Mouse (Mus musculus) lung, embryonic 16.5 days (tissue): ENCODE data around the gene Parvb. TPM values are rescaled to one million over a fixed set of nuclear protein-coding genes. Genes with fewer than 3 reads are reported as not detected.
A peak's percentile ranks its signal among the peaks of the same experiment; 100 is the strongest.

Experiments
- ATAC-seq: fragments of 200-750 bp; cut with Nextera tagmentation; 2 replicates; pipeline ENCODE4 v1.8.0; 2017; ENCODE audit warnings: low read depth, mild to moderate bottlenecking, moderate library complexity
- H3K27ac ChIP-seq: fragments of 300-500 bp; sonication (generic); 2 replicates; pipeline ENCODE4 v1.5.1; 2014; ENCODE audit warnings: mild to moderate bottlenecking, control low read depth, low read length
- H3K27me3 ChIP-seq: fragments of 300-500 bp; sonication (generic); 2 replicates; pipeline ENCODE4 v1.6.1; 2014; ENCODE audit warnings: low read depth, low read length, mixed read lengths; ENCODE audit not compliant: control insufficient read depth, insufficient read depth
- H3K36me3 ChIP-seq: fragments of 300-500 bp; sonication (generic); 2 replicates; pipeline ENCODE4 v1.6.1; 2014; ENCODE audit warnings: low read length; ENCODE audit not compliant: control insufficient read depth, insufficient read depth
- H3K4me1 ChIP-seq: fragments of 300-500 bp; sonication (generic); replicated peaks from 2 replicates; pipeline ENCODE4 v1.6.1; 2014; ENCODE audit warnings: low read length, mixed read lengths; ENCODE audit not compliant: control insufficient read depth, insufficient read depth
- H3K4me2 ChIP-seq: fragments of 300-500 bp; sonication (generic); 2 replicates; pipeline ENCODE4 v1.6.1; 2014; ENCODE audit warnings: low read depth, low read length, control low read depth
- H3K4me3 ChIP-seq: fragments of 300-500 bp; sonication (generic); 2 replicates; pipeline ENCODE4 v1.5.1; 2014; ENCODE audit warnings: mild to moderate bottlenecking, low read length, control low read depth
- H3K9ac ChIP-seq: fragments of 300-500 bp; sonication (generic); 2 replicates; pipeline ENCODE4 v1.6.1; 2014; ENCODE audit warnings: low read length, control low read depth
- H3K9me3 ChIP-seq: fragments of 300-500 bp; sonication (generic); 2 replicates; pipeline ENCODE4 v1.6.1; 2016; ENCODE audit warnings: low read length; ENCODE audit not compliant: control insufficient read depth
- WGBS: fragments of 180-500 bp; shearing (Covaris S2); extraction: QIAGEN DNeasy Blood & Tissue Kit; methylation state at CpG from one replicate; pipeline ENCODE4 v1.1.7; 2014; 5-methylcytosine and 5-hydroxymethylcytosine counted together
- polyA plus RNA-seq: library from polyadenylated mRNA; unstranded; fragments of >200 nt; fragmentation: Nextera tagmentation; extraction: Ambion mirVana; gene quantifications from 2 replicates; pipeline ENCODE4 v1.2.1, GENCODE M21; 2015

The Parvb gene
- polyA plus RNA-seq, 1 experiment from 2014 or later: 5.2 TPM

- Histone ChIP-seq H3K27ac (no peak overlapping the region), H3K36me3 (peaks cover 46% of the 10 kb centered on the region), H3K4me2 (no peak overlapping the region), H3K27me3 (no peaks in the 10 kb centered on the region), H3K4me3 (no peak overlapping the region), H3K9me3 (no peaks in the 10 kb centered on the region), H3K9ac (no peak overlapping the region), H3K4me1 (0 out of 2 replicates have a peak, but pooled peaks cover 4% of the 10 kb centered on the region)
- 86% methylated on average over 4 of the region's 4 CpGs for WGBS
- ATAC-seq: no peak
These were observed 24.5 kb upstream of the Parvb start for GRCm38 (mm10) chr15:84207327-84207726.

- 0 out of 2 replicates have a peak, but pooled peaks cover 4% of the 10 kb centered on the region for H3K4me1 ChIP-seq
- peak; percentile 64; the same call in 1 of the 2 replicates for ATAC-seq
- 67% methylated on average over 11 of the region's 11 CpGs for WGBS
- no peak overlapping the region for H3K4me3 ChIP-seq
- no peak overlapping the region for H3K9ac ChIP-seq
- H3K27ac ChIP-seq: peak overlapping the region; percentile 67
- H3K36me3 ChIP-seq: peaks cover 43% of the 10 kb centered on the region
- no peaks in the 10 kb centered on the region for H3K27me3 ChIP-seq
- no peak overlapping the region for H3K4me2 ChIP-seq
- H3K9me3 ChIP-seq: no peaks in the 10 kb centered on the region
These were observed 22.1 kb upstream of the Parvb start for GRCm38 (mm10) chr15:84209517-84210412.

GRCm38 (mm10) chr15:84210461-84210860 is 21.4 kb upstream of the Parvb start:
- no peak overlapping the region for H3K4me2 ChIP-seq
- no peaks in the 10 kb centered on the region for H3K9me3 ChIP-seq
- H3K27ac ChIP-seq: no peak overlapping the region; the same call in 1 of the 2 replicates
- no peak overlapping the region for H3K4me3 ChIP-seq
- no peak for ATAC-seq
- 0 out of 2 replicates have a peak, but pooled peaks cover 4% of the 10 kb centered on the region for H3K4me1 ChIP-seq
- H3K27me3 ChIP-seq: no peaks in the 10 kb centered on the region
- H3K9ac ChIP-seq: no peak overlapping the region
- 90% methylated on average over 13 of the region's 13 CpGs for WGBS
- H3K36me3 ChIP-seq: peaks cover 41% of the 10 kb centered on the region

GRCm38 (mm10) chr15:84210941-84211340 is 20.9 kb upstream of the Parvb start:
- H3K4me3 ChIP-seq: no peak overlapping the region
- no peak overlapping the region for H3K9ac ChIP-seq
- H3K4me1 ChIP-seq: 0 out of 2 replicates have a peak, but pooled peaks cover 4% of the 10 kb centered on the region
- no peak overlapping the region for H3K27ac ChIP-seq
- no peak for ATAC-seq
- peaks cover 40% of the 10 kb centered on the region for H3K36me3 ChIP-seq
- no peaks in the 10 kb centered on the region for H3K9me3 ChIP-seq
- H3K27me3 ChIP-seq: no peaks in the 10 kb centered on the region
- WGBS: 85% methylated on average over 13 of the region's 13 CpGs
- H3K4me2 ChIP-seq: no peak overlapping the region

GRCm38 (mm10) chr15:84211564-84211963 is 20.3 kb upstream of the Parvb start:
- WGBS: 82% methylated on average over 4 of the region's 4 CpGs
- Histone ChIP-seq H3K9me3 (no peaks in the 10 kb centered on the region), H3K4me3 (no peak overlapping the region), H3K27ac (no peak overlapping the region), H3K4me2 (no peak overlapping the region), H3K27me3 (no peaks in the 10 kb centered on the region), H3K4me1 (0 out of 2 replicates have a peak, but pooled peaks cover 4% of the 10 kb centered on the region), H3K36me3 (peaks cover 35% of the 10 kb centered on the region), H3K9ac (no peak overlapping the region)
- ATAC-seq: no peak

GRCm38 (mm10) chr15:84212031-84212755 is 19.6 kb upstream of the Parvb start:
- H3K4me1 ChIP-seq: 0 out of 2 replicates have a peak, but pooled peaks cover 4% of the 10 kb centered on the region
- peak; percentile 55 for ATAC-seq
- no peaks in the 10 kb centered on the region for H3K9me3 ChIP-seq
- peaks cover 30% of the 10 kb centered on the region for H3K36me3 ChIP-seq
- no peak overlapping the region for H3K27ac ChIP-seq
- no peak overlapping the region for H3K4me2 ChIP-seq
- no peaks in the 10 kb centered on the region for H3K27me3 ChIP-seq
- no peak overlapping the region for H3K9ac ChIP-seq
- no peak overlapping the region for H3K4me3 ChIP-seq
- WGBS: 44% methylated on average over 6 of the region's 6 CpGs

GRCm38 (mm10) chr15:84212756-84213105 is 19.1 kb upstream of the Parvb start:
- 0 out of 2 replicates have a peak, but pooled peaks cover 4% of the 10 kb centered on the region for H3K4me1 ChIP-seq
- 95% methylated on average over 2 of the region's 2 CpGs for WGBS
- no peak overlapping the region for H3K9ac ChIP-seq
- no peaks in the 10 kb centered on the region; the same call in 1 of the 2 replicates for H3K27me3 ChIP-seq
- no peaks in the 10 kb centered on the region for H3K9me3 ChIP-seq
- no peak overlapping the region for H3K27ac ChIP-seq
- H3K4me2 ChIP-seq: no peak overlapping the region
- no peak overlapping the region for H3K4me3 ChIP-seq
- H3K36me3 ChIP-seq: peaks cover 28% of the 10 kb centered on the region
- ATAC-seq: no peak

GRCm38 (mm10) chr15:84213162-84213739 is 18.6 kb upstream of the Parvb start:
- Histone ChIP-seq H3K4me2 (no peak overlapping the region), H3K36me3 (peaks cover 25% of the 10 kb centered on the region), H3K4me3 (no peak overlapping the region), H3K4me1 (0 out of 2 replicates have a peak, but pooled peaks cover 4% of the 10 kb centered on the region), H3K9ac (no peak overlapping the region), H3K27ac (no peak overlapping the region), H3K27me3 (peaks cover 2% of the 10 kb centered on the region; the same call in 1 of the 2 replicates), H3K9me3 (no peaks in the 10 kb centered on the region)
- ATAC-seq: no peak
- WGBS: 81% methylated on average over 6 of the region's 6 CpGs

GRCm38 (mm10) chr15:84214476-84214875 is 17.4 kb upstream of the Parvb start:
- Histone ChIP-seq H3K9me3 (no peaks in the 10 kb centered on the region), H3K4me3 (no peak overlapping the region), H3K27ac (no peak overlapping the region), H3K4me2 (no peak overlapping the region), H3K4me1 (peaks cover 7% of the 10 kb centered on the region; the same call in 1 of the 2 replicates), H3K9ac (no peak overlapping the region), H3K36me3 (peaks cover 23% of the 10 kb centered on the region), H3K27me3 (peaks cover 2% of the 10 kb centered on the region; the same call in 1 of the 2 replicates)
- no peak for ATAC-seq
- 84% methylated on average over 7 of the region's 7 CpGs for WGBS
